In the genomic region with DNA sequence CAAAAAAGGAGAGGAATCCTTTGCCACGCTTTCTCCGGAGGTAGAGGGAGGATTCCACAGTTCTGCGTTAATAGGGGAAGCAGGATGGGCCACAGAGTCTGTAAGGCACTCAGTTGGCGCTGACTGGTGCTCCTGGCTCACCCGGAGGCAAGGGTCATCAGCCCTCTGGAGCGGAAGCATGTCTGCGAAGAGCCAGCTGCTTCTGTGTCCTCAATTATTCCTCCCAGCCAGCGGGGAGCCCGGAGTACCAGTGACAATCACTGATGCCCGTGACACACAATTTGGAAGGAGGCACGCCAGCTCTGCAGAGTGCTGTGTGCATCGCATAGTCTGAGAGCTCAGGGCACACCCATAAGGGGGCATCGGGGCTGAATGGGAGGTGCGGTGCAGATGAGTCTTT, we compare ENCODE assay signal across 9 mouse cellular contexts. TPM values are rescaled to one million over a fixed set of nuclear protein-coding genes. Genes with fewer than 3 reads are reported as not detected.
DNase-seq lines count a peak whose midpoint lies in the region; ATAC-seq and TF ChIP-seq lines count a peak whose summit lies in the region.
"Had no signal": no experiment of that assay in that cellular context is flagged by ENCODE, and none has a peak within 500 bp of the region (broad histone marks: within the 10 kb centered on the region; RNA-seq: fewer than 3 reads in every experiment).

No protein-coding gene starts in this region.

- DNase-seq in heart, adult 2 months = peak in 1 of 2 experiments; percentile 45
- DNase-seq in heart, adult 8-10 months (ENCODE audit: low spot score) = no peak
- DNase-seq in urinary bladder, postnatal 14 days (ENCODE audit: low spot score) = peak; percentile 45
- DNase-seq in urinary bladder, postnatal 25 days (ENCODE audit: low spot score) = no peak
- peak; percentile 68 for DNase-seq in kidney, postnatal 14 days
- DNase-seq in embryo, embryonic 9.5 days (ENCODE audit: extremely low spot score) = no peak

- intact Hi-C loops in heart, adult 2 months (cut with DNase I) = loop anchor here (5.0 kb wide), 1 partner anchor 35 kb away; no protein-coding TSS in a partner anchor

- no peak for TF ChIP-seq EP300 in heart, adult 2 months (IDR thresholded peaks at IDR 0.05; ENCODE audit: insufficient read depth, low read depth, low read length)

- no peak overlapping the region for H3K4me3 ChIP-seq in heart, adult 2 months

- TF ChIP-seq POLR2A in heart, adult 2 months (IDR thresholded peaks at IDR 0.05; ENCODE audit: insufficient read depth, low read depth, low read length) = no peak; the same call in 1 of the 2 replicates

- H3K36me3 ChIP-seq in heart, adult 2 months (ENCODE audit: control insufficient read depth, insufficient read depth, low read length) = peaks cover 12% of the 10 kb centered on the region

- no peaks in the 10 kb centered on the region for H3K79me2 ChIP-seq in heart, adult 2 months (replicated peaks; ENCODE audit: control insufficient read depth, insufficient read depth, low read length)

- H3K27ac ChIP-seq in heart, adult 2 months = peak overlapping the region; percentile 90
- H3K27ac ChIP-seq: kidney, postnatal 0 days had no signal

- TF ChIP-seq CTCF in heart, adult 2 months (IDR thresholded peaks at IDR 0.05) = no peak

- H3K27me3 ChIP-seq in heart, adult 2 months (ENCODE audit: control insufficient read depth, insufficient read depth, low read length) = no peaks in the 10 kb centered on the region

- H3K9ac ChIP-seq in heart, adult 2 months (ENCODE audit: low read depth, low read length) = peak overlapping the region; percentile 47

- H3K4me1 ChIP-seq in heart, adult 2 months (ENCODE audit: control insufficient read depth, insufficient read depth, low read length) = peaks cover 49% of the 10 kb centered on the region

- no peak for ATAC-seq in erythroblast, adult 5-6 weeks (replicated peaks; ENCODE audit: low FRiP score, poor library complexity, severe bottlenecking)
- no peak for ATAC-seq in granulocyte monocyte progenitor cell, adult 5-6 weeks (replicated peaks; ENCODE audit: poor library complexity, severe bottlenecking)

- 29% methylated on average over 14 of the region's 14 CpGs for WGBS in heart, adult 2 months

RNA-seq across cellular contexts. Expression of a gene that starts 54.3 kb away (rescaled TPM):
- 10 to 100 TPM; 19.7 to 22.7 TPM for total RNA-seq in heart, adult 2 months (2021)
- polyA plus RNA-seq in heart, adult 2 months (2012; rRNA removed) = 46.2 and 46.7 TPM in 2 replicates
- 10 to 100 TPM; 18.8 to 27.6 (median 23.8) TPM for total RNA-seq in heart, adult 8-10 months (2022)
- 78.6 and 90.1 TPM in 2 replicates for total RNA-seq in erythroblast, adult 5-6 weeks (2015; ENCODE audit: low replicate concordance)
- total RNA-seq in erythroblast, adult 5-6 weeks (2017; ENCODE audit: low replicate concordance) = 218 and 344 TPM in 2 replicates
- 19.7 and 21.6 TPM in 2 replicates for total RNA-seq in granulocyte monocyte progenitor cell, adult 5-6 weeks (2014; fragmentation: Nextera tagmentation)
- total RNA-seq in granulocyte monocyte progenitor cell, adult 5-6 weeks (2017) = 22.3 and 35.6 TPM in 2 replicates

Comparison
In these comparisons a context has a peak if more than half of its experiments do, and no peak if none do; other contexts are left out.
1. DNase-seq: peak in urinary bladder, postnatal 14 days (single experiment) and kidney, postnatal 14 days (single experiment); none in heart, adult 8-10 months (single experiment), urinary bladder, postnatal 25 days (single experiment) and embryo, embryonic 9.5 days (single experiment).